Mouse (Mus musculus) gastrocnemius, postnatal 14 days (tissue): ENCODE data around the gene Ifit1bl2. TPM values are rescaled to one million over a fixed set of nuclear protein-coding genes. Genes with fewer than 3 reads are reported as not detected.
"Not testable (repeated sequence)": the region's sequence is repeated elsewhere in the genome, so short reads cannot be mapped to it uniquely, and the experiment has no call there.

Experiments used
- DNase-seq: peaks from one replicate; pipeline ENCODE4 v3.0.0; 2021; ENCODE audit warnings: mixed read lengths
- intact Hi-C: fragments of 180-260 bp; cut with DNase I; formaldehyde crosslinking; loops from one replicate; pipeline ENCODE4 v1.15.1; 2025; ENCODE audit warnings: low total_unique reads
- total RNA-seq, 2 experiments: library from RNA; stranded (reverse); gene quantifications; 2 replicates each; pipeline ENCODE4 v1.2.3; 2021

The Ifit1bl2 gene
- total RNA-seq, 2 experiments from 2014 or later, result 0.06 TPM; not detected in 1

DNA sequence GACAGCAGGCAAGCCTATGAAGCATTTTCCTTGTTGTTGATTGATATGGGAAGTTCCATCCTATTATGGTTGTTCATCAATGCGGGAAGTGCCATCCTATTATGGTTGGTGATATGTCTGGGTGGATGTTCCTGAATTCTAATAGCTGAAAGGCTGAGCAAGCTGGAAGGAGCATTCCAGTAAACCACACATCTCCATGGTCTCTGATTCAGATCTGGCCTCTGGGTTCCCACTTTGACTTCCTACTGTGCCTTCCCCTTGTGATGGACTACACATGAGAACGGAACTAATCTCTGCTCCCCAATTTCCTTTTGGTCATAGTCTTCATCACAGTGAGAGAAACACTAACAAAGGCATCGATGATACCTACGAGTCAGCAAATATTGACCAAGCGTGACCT, 19.7 kb downstream of the Ifit1bl2 start:
- no peak for DNase-seq
- intact Hi-C loops, result no loop called here

DNA sequence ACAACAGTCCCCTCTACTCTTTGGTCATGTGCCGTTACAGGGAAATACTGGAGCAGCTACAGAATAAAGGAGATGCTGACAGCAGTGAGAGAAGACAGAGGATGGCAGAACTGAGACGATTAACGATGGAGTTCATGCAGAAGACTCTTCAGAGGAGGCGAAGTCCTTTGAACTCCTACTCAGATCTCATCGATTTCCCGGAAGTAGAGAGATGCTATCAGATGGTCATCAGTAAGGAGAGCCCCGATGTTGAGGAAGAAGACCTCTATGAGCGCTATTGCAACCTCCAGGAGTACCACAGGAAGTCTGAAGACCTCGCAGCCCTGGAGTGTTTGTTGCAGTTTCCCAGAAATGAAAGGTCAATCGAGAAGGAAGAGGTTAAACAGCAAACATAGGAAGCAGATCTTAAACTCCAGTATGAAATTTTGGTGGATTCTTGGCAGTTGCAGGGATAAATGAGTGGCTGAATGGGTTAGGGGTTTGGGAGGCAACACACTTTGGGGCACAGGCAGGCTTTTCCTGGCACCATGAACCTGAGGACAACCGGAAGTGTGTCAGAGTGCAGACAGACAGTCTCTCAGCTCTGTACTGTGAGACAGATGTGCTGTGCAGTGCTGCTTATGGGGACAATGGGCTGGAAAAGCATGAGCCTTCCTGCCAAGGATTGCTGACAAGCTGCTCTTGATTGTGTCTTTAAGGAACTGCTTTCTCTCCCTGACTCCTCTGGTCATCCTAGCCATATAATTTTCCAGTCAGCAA, 28.1 kb downstream of the Ifit1bl2 start:
- DNase-seq, intact Hi-C loops: not testable (repeated sequence)

DNA sequence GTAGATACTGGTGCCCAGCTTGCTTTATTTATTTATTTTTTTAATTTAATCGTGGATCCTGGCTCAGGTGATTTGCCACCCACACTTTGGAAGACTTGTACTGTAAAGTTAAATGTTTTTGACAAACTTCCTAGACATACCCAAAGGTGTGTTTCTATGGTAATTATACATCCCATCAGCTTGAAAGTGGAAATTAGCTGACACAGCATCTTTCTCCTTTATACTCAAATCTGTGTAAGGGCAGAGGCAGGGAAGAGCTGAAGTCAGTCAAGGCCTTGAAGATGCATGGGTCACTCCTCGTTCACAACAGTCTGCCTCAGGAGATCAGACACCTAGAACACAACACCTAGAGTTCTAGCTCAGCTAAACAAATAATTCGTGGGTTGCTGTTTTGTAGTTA, 30.4 kb downstream of the Ifit1bl2 start:
- DNase-seq, intact Hi-C loops: not testable (repeated sequence)

GRCm38 (mm10) chr19:34607237-34608051, 33.1 kb downstream of the Ifit1bl2 start, which contains the start of gene Ifit3b:
TSS of gene Ifit3b (plus strand) at chr19:34607970.
- DNase-seq, intact Hi-C loops: not testable (repeated sequence)

- DNase-seq, result no peak
- intact Hi-C loops, result no loop called here
Observed at GRCm38 (mm10) chr19:34605472-34605871, 35.1 kb downstream of the Ifit1bl2 start.

DNA sequence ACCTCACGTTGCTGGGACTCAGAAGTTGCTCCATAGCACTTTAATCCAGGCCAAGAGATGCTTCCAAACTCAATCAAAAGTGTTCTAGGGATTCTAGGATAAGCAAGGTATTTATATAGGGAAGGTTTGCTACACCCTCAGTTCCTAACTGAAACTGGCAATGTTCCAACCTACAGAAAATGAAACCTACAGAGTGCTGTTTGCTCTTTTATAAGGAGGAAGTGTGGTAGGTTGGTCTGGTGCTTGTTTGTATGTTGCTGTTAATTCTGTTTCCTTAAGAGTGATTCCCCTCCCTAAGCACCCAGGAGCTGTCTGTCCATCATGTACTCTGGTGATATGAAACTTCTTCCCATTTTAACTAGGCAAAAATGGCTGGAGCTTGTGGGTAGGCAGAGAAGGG, 38.7 kb downstream of the Ifit1bl2 start, which contains the start of gene Ifit1bl1:
Gene Ifit1bl1 (minus strand): TSS at position 69 of the 400 bp plus-strand sequence.
- DNase-seq, intact Hi-C loops: not testable (repeated sequence)

GRCm38 (mm10) chr19:34599250-34599649, 41.3 kb downstream of the Ifit1bl2 start:
- DNase-seq, intact Hi-C loops: not testable (repeated sequence)

DNA sequence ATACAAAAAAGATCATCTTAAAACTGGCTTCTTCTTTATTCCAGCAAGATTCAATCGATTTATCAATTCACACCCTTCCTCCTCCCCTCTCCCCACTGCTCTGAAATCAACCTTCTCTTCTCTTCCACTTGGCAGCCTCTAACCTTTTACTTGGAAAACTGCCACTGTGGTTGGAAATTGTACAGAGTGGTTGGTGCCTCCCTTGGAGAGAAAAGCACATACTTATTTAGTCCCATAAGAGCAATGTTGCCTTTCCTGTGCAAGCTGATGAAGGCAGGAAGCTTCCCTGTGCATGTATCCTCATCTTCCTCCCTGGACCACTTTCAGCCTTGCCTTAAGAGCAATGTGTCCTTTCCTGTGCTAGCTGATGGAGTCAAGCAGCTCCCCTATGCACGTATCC, 42.2 kb downstream of the Ifit1bl2 start:
- intact Hi-C loops, result no loop called here

GRCm38 (mm10) chr19:34596811-34597210, 43.7 kb downstream of the Ifit1bl2 start:
- DNase-seq, result no peak
- intact Hi-C loops, result no loop called here

More for the DNA sequence above, 42.2 kb downstream of the Ifit1bl2 start:
- DNase-seq, result no peak

- intact Hi-C loops, DNase-seq: not testable (repeated sequence)
Observed at GRCm38 (mm10) chr19:34594523-34594922, 46.0 kb downstream of the Ifit1bl2 start.

DNA sequence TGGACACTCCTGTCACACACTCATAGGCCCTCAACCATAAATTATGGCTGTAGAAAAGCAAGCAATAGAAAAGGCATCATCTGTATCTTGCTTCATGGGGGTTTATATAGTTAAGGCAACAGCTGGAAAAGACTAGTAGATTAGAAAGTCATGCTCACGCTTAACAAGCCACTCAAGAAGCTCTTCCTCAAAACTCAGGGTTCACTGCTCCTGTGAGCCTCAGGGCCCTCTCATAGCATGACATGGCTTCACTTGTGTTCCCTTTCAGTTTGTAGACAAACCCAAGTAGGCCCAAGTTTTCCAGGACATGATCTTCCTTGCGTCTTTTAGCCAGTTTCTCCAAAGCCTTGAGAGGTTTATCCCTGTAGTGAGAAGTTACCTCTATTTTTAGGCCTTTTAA, 47.1 kb downstream of the Ifit1bl2 start:
- DNase-seq, result no peak
- intact Hi-C loops, result no loop called here

- DNase-seq, result no peak
- intact Hi-C loops, result no loop called here
Observed at GRCm38 (mm10) chr19:34588959-34589358, 51.6 kb downstream of the Ifit1bl2 start.

DNA sequence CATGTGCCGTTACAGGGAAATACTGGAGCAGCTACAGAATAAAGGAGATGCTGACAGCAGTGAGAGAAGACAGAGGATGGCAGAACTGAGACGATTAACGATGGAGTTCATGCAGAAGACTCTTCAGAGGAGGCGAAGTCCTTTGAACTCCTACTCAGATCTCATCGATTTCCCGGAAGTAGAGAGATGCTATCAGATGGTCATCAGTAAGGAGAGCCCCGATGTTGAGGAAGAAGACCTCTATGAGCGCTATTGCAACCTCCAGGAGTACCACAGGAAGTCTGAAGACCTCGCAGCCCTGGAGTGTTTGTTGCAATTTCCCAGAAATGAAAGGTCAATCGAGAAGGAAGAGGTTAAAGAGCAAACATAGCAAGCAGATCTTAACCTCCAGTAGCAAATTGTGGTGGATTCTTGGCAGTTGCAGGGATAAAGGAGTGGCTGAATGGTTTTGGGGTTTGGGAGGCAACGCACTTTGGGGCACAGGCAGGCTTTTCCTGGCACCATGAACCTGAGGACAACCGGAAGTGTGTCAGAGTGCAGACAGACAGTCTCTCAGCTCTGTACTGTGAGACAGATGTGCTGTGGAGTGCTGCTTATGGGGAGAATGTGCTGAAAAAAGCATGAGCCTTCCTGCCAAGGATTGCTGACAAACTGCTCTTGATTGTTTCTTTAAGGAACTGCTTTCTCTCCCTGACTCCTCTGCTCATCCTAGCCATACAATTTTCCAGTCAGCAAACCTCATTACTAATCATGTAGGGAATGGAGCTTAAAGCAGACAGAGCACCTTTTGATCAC, 52.4 kb downstream of the Ifit1bl2 start:
- intact Hi-C loops, result not testable (repeated sequence)

GRCm38 (mm10) chr19:34585740-34586458, 54.6 kb downstream of the Ifit1bl2 start:
- DNase-seq, intact Hi-C loops: not testable (repeated sequence)

More for the DNA sequence above, 52.4 kb downstream of the Ifit1bl2 start:
- DNase-seq, result not testable (repeated sequence)

DNA sequence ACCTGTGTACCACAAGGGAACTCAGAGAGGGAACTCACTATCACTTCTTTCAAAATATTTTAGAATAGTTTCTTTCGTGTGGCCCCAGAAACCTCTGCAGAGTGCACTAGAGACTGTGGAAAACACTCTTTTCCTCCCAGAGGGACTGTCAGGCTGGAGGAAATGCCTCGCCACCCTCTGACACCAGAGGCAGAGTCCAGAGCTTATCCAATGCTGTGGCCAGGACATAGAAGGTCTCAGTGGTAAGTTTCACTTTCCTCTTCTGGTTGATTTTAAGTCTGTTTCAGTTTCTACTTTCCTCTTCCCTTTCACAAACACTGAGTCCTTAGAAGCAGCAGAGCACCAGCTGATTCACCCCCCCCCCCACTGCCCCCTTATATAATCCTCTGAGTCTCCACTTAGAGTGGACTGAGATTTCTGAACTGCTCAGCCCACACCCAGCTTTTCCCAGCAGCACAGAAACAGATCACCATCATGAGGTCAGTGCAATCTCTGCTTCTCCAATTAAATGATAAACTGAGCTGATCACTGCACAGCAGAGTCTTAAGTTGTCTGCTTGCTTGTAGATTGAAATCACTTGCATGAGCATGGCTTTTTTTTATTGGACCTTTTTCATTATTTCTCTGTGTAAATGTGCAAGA, 57.3 kb downstream of the Ifit1bl2 start, which contains the start of gene Ifit3:
Gene Ifit3 (plus strand): TSS at position 406 of the 641 bp plus-strand sequence.
- intact Hi-C loops, DNase-seq: not testable (repeated sequence)

- intact Hi-C loops, DNase-seq: not testable (repeated sequence)
Observed at GRCm38 (mm10) chr19:34582696-34583095, 57.8 kb downstream of the Ifit1bl2 start.

DNA sequence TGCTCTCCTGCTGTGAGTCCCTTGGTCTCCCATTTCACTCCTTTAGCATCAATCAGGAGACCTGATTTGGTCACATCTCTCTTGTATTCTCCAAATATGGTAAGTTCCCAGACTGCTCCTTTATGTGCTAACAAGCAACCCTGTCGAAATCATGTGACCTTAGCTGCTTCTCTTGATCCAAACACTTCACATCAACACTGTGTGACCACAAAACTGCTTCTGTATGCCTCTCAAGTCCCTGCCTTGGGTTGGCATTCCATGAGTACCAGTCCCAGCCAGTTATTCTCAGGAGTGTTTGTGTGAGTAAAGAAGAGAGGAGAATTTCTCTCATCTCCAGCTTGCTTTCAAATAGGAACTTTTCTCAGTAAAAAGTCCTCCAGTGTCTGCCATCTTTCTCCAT, 63.4 kb downstream of the Ifit1bl2 start:
- intact Hi-C loops, result no loop called here
- no peak for DNase-seq

DNA sequence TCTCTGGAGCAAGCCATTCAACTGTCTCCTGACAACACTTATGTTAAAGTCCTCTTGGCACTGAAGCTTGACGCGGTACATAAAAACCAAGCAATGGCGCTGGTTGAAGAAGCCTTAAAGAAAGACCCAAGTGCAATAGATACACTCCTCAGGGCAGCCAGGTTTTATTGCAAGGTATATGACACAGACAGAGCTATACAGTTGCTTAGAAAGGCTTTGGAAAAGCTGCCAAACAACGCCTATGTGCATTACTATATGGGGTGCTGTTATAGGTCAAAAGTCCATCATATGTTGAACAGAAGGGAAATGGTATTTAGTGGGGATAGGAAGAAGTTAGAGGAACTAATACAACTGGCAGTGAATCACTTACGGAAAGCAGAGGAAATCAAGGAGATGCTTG, 66.9 kb downstream of the Ifit1bl2 start:
- no peak for DNase-seq
- intact Hi-C loops, result no loop called here
